Mouse (Mus musculus) forebrain, embryonic 14.5 days (tissue): ENCODE measurements at regions not wholly inside any gene's neighbourhood (a gene's known extent, or its start where the extent isn't known, plus 50 kb on each side); places are given as distances from the start of the nearest gene placed in this dataset.

Source experiments
- ATAC-seq: fragments of 200-750 bp; cut with Nextera tagmentation; 2 replicates; pipeline ENCODE4 v1.8.0; 2017; ENCODE audit warnings: mild to moderate bottlenecking, moderate library complexity
- DNase-seq: peaks from one replicate; pipeline ENCODE4 v3.0.0-alpha.2; 2015; ENCODE audit warnings: low spot score
- H3K27ac ChIP-seq: fragments of 300-500 bp; sonication (generic); 2 replicates; pipeline ENCODE4 v1.5.1; 2014; ENCODE audit warnings: low read depth, mild to moderate bottlenecking, control low read depth, low read length, moderate library complexity
- H3K27me3 ChIP-seq: fragments of 300-500 bp; sonication (generic); replicated peaks from 2 replicates; pipeline ENCODE4 v1.6.1; 2014; ENCODE audit warnings: low read length, control low read depth, mixed read lengths; ENCODE audit not compliant: control insufficient read depth, insufficient read depth
- H3K36me3 ChIP-seq: fragments of 300-500 bp; sonication (generic); 2 replicates; pipeline ENCODE4 v1.6.1; 2014; ENCODE audit warnings: low read length, control low read depth; ENCODE audit not compliant: control insufficient read depth, insufficient read depth
- H3K4me1 ChIP-seq: fragments of 300-500 bp; sonication (generic); 2 replicates; pipeline ENCODE4 v1.6.1; 2014; ENCODE audit warnings: antibody characterized with exemption, low read length, control low read depth; ENCODE audit not compliant: control insufficient read depth, insufficient read depth
- H3K4me2 ChIP-seq: fragments of 300-500 bp; sonication (generic); 2 replicates; pipeline ENCODE4 v1.6.1; 2014; ENCODE audit warnings: mild to moderate bottlenecking, control low read depth, low read length
- H3K4me3 ChIP-seq: fragments of 300-500 bp; sonication (generic); 2 replicates; pipeline ENCODE4 v1.5.1; 2014; ENCODE audit warnings: low read depth, low read length, control low read depth
- H3K9ac ChIP-seq: fragments of 300-500 bp; sonication (generic); 2 replicates; pipeline ENCODE4 v1.6.1; 2014; ENCODE audit warnings: mild to moderate bottlenecking, low read length, control low read depth, moderate library complexity
- H3K9me3 ChIP-seq: fragments of 300-500 bp; sonication (generic); replicated peaks from 2 replicates; pipeline ENCODE4 v1.6.1; 2016; ENCODE audit warnings: low read length, control low read depth, mixed read lengths; ENCODE audit not compliant: control insufficient read depth
- WGBS: fragments of 180-500 bp; shearing (Covaris S2); extraction: QIAGEN DNeasy Blood & Tissue Kit; methylation state at CpG from one replicate; pipeline ENCODE4 v1.1.7; 2014; 5-methylcytosine and 5-hydroxymethylcytosine counted together

DNA sequence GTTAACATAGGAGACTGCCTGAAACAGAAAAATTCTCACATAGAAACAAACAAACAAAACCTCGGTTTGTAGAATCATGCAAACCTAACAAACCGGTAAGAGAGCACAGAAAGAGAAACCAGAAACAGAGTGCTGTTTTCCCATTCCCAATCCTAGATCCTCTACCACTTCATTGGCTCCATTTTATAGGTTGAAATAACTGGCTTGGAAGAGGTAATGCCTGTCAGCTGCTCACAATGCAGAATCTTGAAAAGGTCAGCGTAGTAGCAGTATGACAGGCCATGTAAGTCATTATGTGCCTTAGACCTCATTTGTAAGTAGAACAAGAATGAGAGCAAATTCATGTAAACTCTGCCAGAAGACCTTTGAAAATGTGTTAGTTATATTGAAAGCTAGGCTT is 657.2 kb upstream of the Zeb2 start:
- Histone ChIP-seq H3K4me3 (no peak overlapping the region), H3K36me3 (no peaks in the 10 kb centered on the region), H3K9me3 (no peaks in the 10 kb centered on the region), H3K27me3 (no peaks in the 10 kb centered on the region), H3K27ac (no peak overlapping the region), H3K9ac (no peak overlapping the region), H3K4me1 (no peaks in the 10 kb centered on the region), H3K4me2 (no peak overlapping the region)
- WGBS: 79% methylated on average over 3 of the region's 3 CpGs
- no peak for ATAC-seq
- DNase-seq: no peak

DNA sequence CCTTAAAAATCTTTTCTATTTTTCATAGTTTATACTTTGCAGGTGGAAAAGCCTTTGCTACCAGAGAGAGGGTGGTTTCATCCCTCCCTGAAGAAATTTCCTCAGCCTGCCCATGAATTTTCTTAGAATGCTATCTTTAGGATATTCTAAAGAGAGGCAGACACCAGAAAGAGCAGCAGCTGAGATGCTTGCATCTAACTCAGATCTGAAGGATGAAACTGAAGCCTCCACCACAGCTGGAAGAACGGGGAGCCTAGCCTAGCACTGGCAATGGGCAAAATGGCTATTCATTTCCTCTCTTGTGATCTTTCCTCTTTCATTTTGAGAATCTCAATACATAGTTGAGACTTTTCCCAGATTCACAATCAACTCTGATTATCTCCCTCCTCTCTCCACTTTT is 640.0 kb upstream of the Zeb2 start:
- H3K4me1 ChIP-seq: no peaks in the 10 kb centered on the region
- ATAC-seq (no peak), DNase-seq (no peak)
- H3K27ac ChIP-seq: no peak overlapping the region
- H3K9ac ChIP-seq: no peak overlapping the region
- H3K27me3 ChIP-seq: no peaks in the 10 kb centered on the region
- H3K4me3 ChIP-seq: no peak overlapping the region
- no peaks in the 10 kb centered on the region for H3K36me3 ChIP-seq
- H3K4me2 ChIP-seq: no peak overlapping the region
- no peaks in the 10 kb centered on the region for H3K9me3 ChIP-seq
- WGBS: 73% methylated on average over 1 of the region's 1 CpGs

DNA sequence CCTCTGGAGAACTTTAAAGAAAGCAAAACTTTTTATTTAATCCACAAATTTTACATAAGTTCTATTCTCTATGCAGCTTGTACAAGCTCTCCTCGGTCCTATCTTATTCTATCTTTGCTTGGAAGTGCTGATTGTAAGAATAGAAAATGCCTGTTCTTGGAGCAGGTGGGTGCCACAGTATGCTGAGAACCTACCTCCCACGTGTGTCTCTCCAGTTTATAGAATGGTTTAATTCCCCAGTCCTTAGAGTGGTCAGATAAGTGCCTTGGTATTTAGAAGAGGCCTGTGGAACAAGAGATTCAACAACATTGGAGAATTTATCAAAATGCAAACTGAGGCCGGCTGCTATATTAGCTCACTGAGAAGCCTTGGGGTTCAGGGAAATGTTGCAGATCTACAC is 639.2 kb upstream of the Zeb2 start:
- WGBS: 83% methylated on average over 3 of the region's 3 CpGs

DNA sequence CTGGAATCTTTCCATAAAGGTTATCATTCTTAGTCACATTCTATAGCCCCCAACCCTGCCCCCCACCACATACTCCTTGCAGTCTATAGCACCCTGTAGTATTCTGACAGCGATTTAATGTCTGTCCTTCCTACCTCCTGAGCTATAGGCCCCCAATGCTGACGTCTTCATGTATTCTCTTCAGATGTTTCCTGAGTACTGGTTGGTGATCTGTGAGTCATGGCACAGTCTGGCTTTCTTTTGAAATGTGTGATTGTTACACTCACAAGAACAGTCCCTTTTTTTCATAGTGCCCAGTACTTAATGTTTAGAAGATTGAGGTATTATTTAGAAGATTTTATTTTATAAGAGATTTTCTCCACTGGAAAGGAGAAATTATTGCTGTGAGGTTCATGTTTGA is 634.6 kb upstream of the Zeb2 start:
- H3K36me3 ChIP-seq: no peaks in the 10 kb centered on the region
- DNase-seq (no peak), ATAC-seq (no peak)
- H3K9me3 ChIP-seq: no peaks in the 10 kb centered on the region
- H3K4me1 ChIP-seq: no peaks in the 10 kb centered on the region
- 55% methylated on average over 2 of the region's 2 CpGs for WGBS
- H3K4me3 ChIP-seq: no peak overlapping the region
- no peak overlapping the region for H3K27ac ChIP-seq
- no peak overlapping the region for H3K9ac ChIP-seq
- H3K27me3 ChIP-seq: no peaks in the 10 kb centered on the region
- H3K4me2 ChIP-seq: no peak overlapping the region

More for the DNA sequence above, 639.2 kb upstream of the Zeb2 start:
- H3K4me1 ChIP-seq: no peaks in the 10 kb centered on the region
- H3K27me3 ChIP-seq: no peaks in the 10 kb centered on the region
- H3K4me3 ChIP-seq: no peak overlapping the region
- no peak overlapping the region for H3K4me2 ChIP-seq
- no peaks in the 10 kb centered on the region for H3K36me3 ChIP-seq
- H3K9ac ChIP-seq: no peak overlapping the region
- no peaks in the 10 kb centered on the region for H3K9me3 ChIP-seq
- H3K27ac ChIP-seq: no peak overlapping the region
- ATAC-seq (no peak), DNase-seq (no peak)

DNA sequence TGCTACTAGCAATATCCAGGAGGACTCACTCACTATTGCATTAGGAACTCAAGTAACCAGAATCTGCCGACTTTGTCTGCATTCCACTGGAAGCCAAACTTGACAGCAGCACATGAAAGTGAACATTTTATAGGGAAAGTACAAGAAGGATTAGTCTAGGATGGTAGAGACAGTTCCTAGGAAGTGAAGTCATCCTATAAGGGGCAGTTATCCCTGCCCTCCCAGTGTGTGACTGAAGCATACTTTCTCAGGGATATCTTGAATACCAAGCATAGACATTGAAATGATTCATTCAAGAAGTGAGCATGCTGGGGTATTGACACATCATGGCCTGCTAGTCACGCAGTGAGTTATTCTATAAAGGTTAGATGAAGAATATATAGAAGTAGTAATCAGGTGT is 632.2 kb upstream of the Zeb2 start:
- ATAC-seq (no peak), DNase-seq (no peak)
- Histone ChIP-seq H3K4me1 (no peaks in the 10 kb centered on the region), H3K27ac (no peak overlapping the region), H3K9ac (no peak overlapping the region), H3K27me3 (no peaks in the 10 kb centered on the region), H3K36me3 (no peaks in the 10 kb centered on the region), H3K4me3 (no peak overlapping the region), H3K4me2 (no peak overlapping the region), H3K9me3 (no peaks in the 10 kb centered on the region)
- 77% methylated on average over 2 of the region's 2 CpGs for WGBS

DNA sequence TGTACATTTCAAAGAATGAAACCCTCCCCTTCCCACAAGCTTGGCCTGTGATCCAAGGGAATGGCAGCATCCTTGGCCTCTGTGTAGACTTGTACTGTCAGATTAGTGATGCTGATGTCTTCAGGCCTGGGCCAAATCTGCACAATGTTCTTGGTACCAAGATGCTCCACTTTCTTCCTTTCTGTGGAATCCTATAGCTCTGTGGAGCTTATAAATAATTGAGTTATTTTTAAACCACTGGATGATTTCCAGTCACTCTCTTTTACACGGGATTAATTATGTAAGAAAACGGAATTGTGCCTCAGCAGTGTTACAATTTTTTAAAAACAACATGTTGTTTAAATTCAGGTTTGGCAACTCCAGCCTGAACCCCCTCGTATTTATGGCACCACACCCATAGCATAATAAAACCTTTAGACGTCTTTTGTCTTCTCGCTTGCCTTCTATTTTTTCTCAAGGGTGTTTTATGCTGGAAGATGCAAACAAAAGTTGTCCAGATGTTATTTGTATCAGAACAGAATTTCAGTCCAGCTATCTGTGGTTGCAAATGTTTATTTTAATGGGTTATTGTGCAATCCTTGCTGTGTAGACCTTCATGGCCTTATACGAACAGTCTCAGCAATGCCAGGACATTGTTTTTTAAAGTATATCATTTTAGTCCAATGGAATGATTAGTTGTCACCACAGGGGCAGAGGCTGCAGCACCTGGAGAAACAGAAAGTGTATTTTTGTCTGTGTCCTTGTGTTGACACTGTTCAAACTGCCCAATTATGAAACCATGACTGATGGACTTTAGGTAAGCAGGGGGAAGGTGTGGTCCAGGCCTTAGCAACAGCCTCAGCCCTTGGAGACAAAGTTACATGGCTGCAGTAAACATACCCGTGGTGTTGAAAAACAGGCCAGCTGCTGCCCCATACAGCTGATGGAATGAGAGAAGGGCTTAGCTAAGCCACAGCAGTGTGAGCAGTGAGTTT is 630.4 kb upstream of the Zeb2 start:
- Histone ChIP-seq H3K4me3 (no peak overlapping the region), H3K27ac (no peak overlapping the region), H3K36me3 (no peaks in the 10 kb centered on the region), H3K9ac (no peak overlapping the region), H3K4me1 (no peaks in the 10 kb centered on the region), H3K27me3 (no peaks in the 10 kb centered on the region), H3K9me3 (no peaks in the 10 kb centered on the region), H3K4me2 (no peak overlapping the region)
- ATAC-seq (no peak), DNase-seq (no peak)
- WGBS: 73% methylated on average over 7 of the region's 7 CpGs

DNA sequence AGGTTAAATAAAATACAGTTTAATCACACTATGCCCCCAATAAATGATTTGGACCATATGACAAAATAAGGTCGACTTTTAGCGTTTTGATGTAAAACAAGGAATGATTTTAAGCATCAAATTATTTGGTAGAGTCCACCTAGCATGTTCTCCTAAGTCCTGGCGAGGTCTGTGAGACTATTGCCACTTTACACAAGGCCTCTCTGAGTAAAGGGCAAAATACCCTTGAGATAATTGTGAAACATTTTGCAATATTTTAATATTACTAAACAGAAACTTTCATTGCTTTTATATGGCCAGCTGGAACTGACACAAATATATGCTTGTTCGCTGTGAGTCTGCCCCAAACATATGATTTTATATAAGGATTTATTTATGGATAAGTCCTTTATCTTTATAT is 629.4 kb upstream of the Zeb2 start:
- H3K4me2 ChIP-seq: no peak overlapping the region
- H3K27ac ChIP-seq: no peak overlapping the region
- no peaks in the 10 kb centered on the region for H3K27me3 ChIP-seq
- no peaks in the 10 kb centered on the region for H3K9me3 ChIP-seq
- H3K9ac ChIP-seq: no peak overlapping the region
- WGBS: 91% methylated on average over 4 of the region's 4 CpGs
- H3K36me3 ChIP-seq: no peaks in the 10 kb centered on the region
- ATAC-seq: no peak
- no peak for DNase-seq
- H3K4me3 ChIP-seq: no peak overlapping the region
- H3K4me1 ChIP-seq: no peaks in the 10 kb centered on the region

DNA sequence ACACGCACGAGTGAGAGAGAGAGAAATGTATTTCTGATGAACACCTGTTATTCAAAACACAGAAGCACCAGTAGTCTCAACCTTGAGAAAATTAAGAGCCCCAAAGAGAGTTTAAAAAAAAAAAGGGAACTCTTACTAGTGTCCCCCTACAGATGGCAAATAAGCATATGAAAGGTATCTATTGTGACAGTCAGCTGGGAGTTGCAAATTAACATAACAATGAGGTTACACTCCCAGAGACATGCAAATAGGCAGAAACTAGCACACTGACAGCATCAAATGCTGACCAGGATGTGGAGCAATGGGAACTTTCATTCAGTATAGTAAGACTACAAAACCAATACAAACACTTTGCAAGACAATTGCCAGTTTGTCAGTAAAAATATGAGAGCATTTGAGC is 619.1 kb upstream of the Zeb2 start:
- no peaks in the 10 kb centered on the region for H3K4me1 ChIP-seq
- WGBS: 10% methylated on average over 2 of the region's 2 CpGs
- ATAC-seq: peak; percentile 71

DNA sequence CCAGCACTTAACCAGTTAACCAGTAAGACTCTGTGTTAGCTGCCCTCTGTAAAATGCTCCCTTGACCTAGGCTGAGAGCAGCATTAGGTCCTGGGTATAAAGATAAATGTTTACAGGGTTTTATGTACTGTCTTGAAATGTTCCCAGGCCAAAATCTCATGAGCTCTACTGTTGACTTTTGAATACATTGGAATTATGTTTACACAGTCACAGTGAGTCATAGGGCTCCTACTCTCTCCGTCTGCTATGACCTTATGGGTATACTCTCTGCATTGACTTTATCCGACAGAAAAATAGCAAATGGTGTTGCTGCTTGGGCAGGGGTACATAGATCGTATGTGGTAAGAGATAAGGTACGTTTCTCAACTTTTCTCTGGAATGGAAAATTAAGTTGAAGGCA is 596.8 kb upstream of the Zeb2 start:
- no peak for ATAC-seq
- Histone ChIP-seq H3K9ac (no peak overlapping the region), H3K4me3 (no peak overlapping the region), H3K27me3 (no peaks in the 10 kb centered on the region), H3K27ac (no peak overlapping the region), H3K4me2 (no peak overlapping the region), H3K4me1 (no peaks in the 10 kb centered on the region), H3K36me3 (no peaks in the 10 kb centered on the region), H3K9me3 (no peaks in the 10 kb centered on the region)
- no peak for DNase-seq
- 90% methylated on average over 4 of the region's 4 CpGs for WGBS

More for the DNA sequence above, 619.1 kb upstream of the Zeb2 start:
- Histone ChIP-seq H3K36me3 (no peaks in the 10 kb centered on the region), H3K9ac (no peak overlapping the region), H3K4me2 (no peak overlapping the region), H3K27me3 (no peaks in the 10 kb centered on the region), H3K27ac (no peak overlapping the region), H3K4me3 (no peak overlapping the region), H3K9me3 (no peaks in the 10 kb centered on the region)
- peak; percentile 49 for DNase-seq
